Mouse (Mus musculus) lung, postnatal 14 days (tissue): ENCODE data around the gene Mink1.

Source experiments
- DNase-seq: peaks from one replicate; pipeline ENCODE4 v3.0.0; 2021

Gene Mink1

GRCm38 (mm10) chr11:70654923-70655570 lies 92.4 kb downstream of the Mink1 start:
- peak; percentile 85 for DNase-seq

- DNase-seq: peak; percentile 51
Measured at GRCm38 (mm10) chr11:70655571-70656455, 93.1 kb downstream of the Mink1 start.

- DNase-seq: no peak
Measured at GRCm38 (mm10) chr11:70656456-70656927, 93.8 kb downstream of the Mink1 start.

- DNase-seq: no peak
Measured at GRCm38 (mm10) chr11:70656964-70657363, 94.3 kb downstream of the Mink1 start, which contains the start of gene Eno3. Eno3 (plus strand) TSS chr11:70657202.

- no peak for DNase-seq
Measured at GRCm38 (mm10) chr11:70657573-70657972, 94.9 kb downstream of the Mink1 start.

GRCm38 (mm10) chr11:70657991-70658390 lies 95.3 kb downstream of the Mink1 start:
- DNase-seq: no peak

GRCm38 (mm10) chr11:70658521-70658920 lies 95.8 kb downstream of the Mink1 start:
- no peak for DNase-seq

- no peak for DNase-seq
Measured at GRCm38 (mm10) chr11:70658942-70659341, 96.3 kb downstream of the Mink1 start.

GRCm38 (mm10) chr11:70660571-70660970 lies 97.9 kb downstream of the Mink1 start:
- no peak for DNase-seq

- DNase-seq: no peak
Measured at GRCm38 (mm10) chr11:70663101-70663500, 100.4 kb downstream of the Mink1 start.

GRCm38 (mm10) chr11:70663957-70664356 lies 101.3 kb downstream of the Mink1 start:
- DNase-seq: no peak
